Mouse (Mus musculus) lung, postnatal 25 days (tissue): ENCODE data around the gene Cltb.

ENCODE experiments used
- DNase-seq: peaks from one replicate; pipeline ENCODE4 v3.0.0; 2022; ENCODE audit warnings: low spot score

The Cltb gene

GRCm38 (mm10) chr13:54596107-54596690 lies 14.9 kb downstream of the Cltb start:
- no peak for DNase-seq

GRCm38 (mm10) chr13:54593617-54594016 lies 17.5 kb downstream of the Cltb start:
- no peak for DNase-seq

GRCm38 (mm10) chr13:54591776-54592356 lies 19.3 kb downstream of the Cltb start:
- no peak for DNase-seq

GRCm38 (mm10) chr13:54589996-54590951 lies 20.9 kb downstream of the Cltb start, which contains the start of the genes Nop16 and Higd2a:
Gene Nop16, minus strand, starts transcription at chr13:54590090.
Gene Higd2a, plus strand, starts transcription at chr13:54590207.
- DNase-seq: peak; percentile 99

- no peak for DNase-seq
Observed at GRCm38 (mm10) chr13:54589414-54589995, 21.6 kb downstream of the Cltb start.

- no peak for DNase-seq
Observed at GRCm38 (mm10) chr13:54585831-54586230, 25.3 kb downstream of the Cltb start.

- DNase-seq: no peak
Observed at GRCm38 (mm10) chr13:54582860-54583259, 28.3 kb downstream of the Cltb start.

GRCm38 (mm10) chr13:54582126-54582525 lies 29.0 kb downstream of the Cltb start:
- DNase-seq: no peak

- DNase-seq: peak; percentile 46
Observed at GRCm38 (mm10) chr13:54581385-54581784, 29.8 kb downstream of the Cltb start.

GRCm38 (mm10) chr13:54577652-54578507 lies 33.3 kb downstream of the Cltb start:
- no peak for DNase-seq

GRCm38 (mm10) chr13:54575489-54575888 lies 35.7 kb downstream of the Cltb start:
- no peak for DNase-seq

GRCm38 (mm10) chr13:54574854-54575481 lies 36.2 kb downstream of the Cltb start, which contains the start of gene Arl10:
Gene Arl10, plus strand, starts transcription at chr13:54575015.
- DNase-seq: peak; percentile 74

- DNase-seq: no peak
Observed at GRCm38 (mm10) chr13:54572621-54573020, 38.5 kb downstream of the Cltb start.

GRCm38 (mm10) chr13:54571637-54572036 lies 39.5 kb downstream of the Cltb start:
- no peak for DNase-seq

- DNase-seq: no peak
Observed at GRCm38 (mm10) chr13:54570736-54571135, 40.4 kb downstream of the Cltb start.

- DNase-seq: no peak
Observed at GRCm38 (mm10) chr13:54569282-54569681, 41.9 kb downstream of the Cltb start.

- DNase-seq: no peak
Observed at GRCm38 (mm10) chr13:54568380-54568779, 42.8 kb downstream of the Cltb start.

- DNase-seq: peak; percentile 50
Observed at GRCm38 (mm10) chr13:54565594-54566345, 45.4 kb downstream of the Cltb start.

- peak; percentile 96 for DNase-seq
Observed at GRCm38 (mm10) chr13:54565201-54565581, 46.0 kb downstream of the Cltb start, which contains the start of gene 4833439L19Rik. Gene 4833439L19Rik, minus strand, starts transcription at chr13:54565435.
